Mouse (Mus musculus) hindbrain, embryonic 11.5 days (tissue): ENCODE data around the gene Etl4. TPM values are rescaled to one million over a fixed set of nuclear protein-coding genes. Genes with fewer than 3 reads are reported as not detected.
"Not testable (repeated sequence)": the region's sequence is repeated elsewhere in the genome, so short reads cannot be mapped to it uniquely, and the experiment has no call there.

Experiments used
- ATAC-seq: fragments of 200-750 bp; cut with Nextera tagmentation; 2 replicates; pipeline ENCODE4 v1.8.0; 2017; ENCODE audit warnings: mild to moderate bottlenecking, moderate TSS enrichment, moderate library complexity; ENCODE audit not compliant: low FRiP score
- DNase-seq: peaks from one replicate; pipeline ENCODE4 v3.0.0-alpha.2; 2015; ENCODE audit warnings: low spot score
- H3K27ac ChIP-seq: fragments of 300-500 bp; sonication (generic); 2 replicates; pipeline ENCODE4 v1.5.1; 2014; ENCODE audit warnings: mild to moderate bottlenecking, low read depth, low read length
- H3K27me3 ChIP-seq: fragments of 300-500 bp; sonication (generic); 2 replicates; pipeline ENCODE4 v1.6.1; 2014; ENCODE audit warnings: mild to moderate bottlenecking, low read length, moderate library complexity, mixed read lengths; ENCODE audit not compliant: control insufficient read depth, insufficient read depth
- H3K36me3 ChIP-seq: fragments of 300-500 bp; sonication (generic); 2 replicates; pipeline ENCODE4 v1.6.1; 2014; ENCODE audit warnings: mild to moderate bottlenecking, low read length, moderate library complexity, mixed read lengths; ENCODE audit not compliant: control insufficient read depth, insufficient read depth
- H3K4me1 ChIP-seq: fragments of 300-500 bp; sonication (generic); replicated peaks from 2 replicates; pipeline ENCODE4 v1.6.1; 2014; ENCODE audit warnings: low read length, mixed read lengths; ENCODE audit not compliant: control insufficient read depth, insufficient read depth
- H3K4me2 ChIP-seq: fragments of 300-500 bp; sonication (generic); replicated peaks from 2 replicates; pipeline ENCODE4 v1.6.1; 2014; ENCODE audit warnings: mild to moderate bottlenecking, low read depth, low read length
- H3K4me3 ChIP-seq: fragments of 300-500 bp; sonication (generic); 2 replicates; pipeline ENCODE4 v1.5.1; 2014; ENCODE audit warnings: low read depth, low read length
- H3K9ac ChIP-seq: fragments of 300-500 bp; sonication (generic); 2 replicates; pipeline ENCODE4 v1.6.1; 2014; ENCODE audit warnings: low read depth, low read length
- H3K9me3 ChIP-seq: fragments of 300-500 bp; sonication (generic); 2 replicates; pipeline ENCODE4 v1.6.1; 2016; ENCODE audit warnings: low read length; ENCODE audit not compliant: control insufficient read depth
- WGBS: fragments of 180-500 bp; shearing (Covaris S2); extraction: QIAGEN DNeasy Blood & Tissue Kit; methylation state at CpG from one replicate; pipeline ENCODE4 v1.1.7; 2014; 5-methylcytosine and 5-hydroxymethylcytosine counted together
- polyA plus RNA-seq: library from polyadenylated mRNA; unstranded; fragments of >200 nt; fragmentation: Nextera tagmentation; extraction: Ambion mirVana; gene quantifications from 2 replicates; pipeline ENCODE4 v1.2.1, GENCODE M21; 2014

Gene Etl4
- polyA plus RNA-seq, 1 experiment from 2014 or later, result 26.2 TPM

- no peak overlapping the region for H3K9ac ChIP-seq
- no peaks in the 10 kb centered on the region for H3K4me1 ChIP-seq
- no peak for ATAC-seq
- no peak overlapping the region for H3K4me3 ChIP-seq
- H3K27ac ChIP-seq, result no peak overlapping the region
- no peaks in the 10 kb centered on the region for H3K9me3 ChIP-seq
- H3K27me3 ChIP-seq, result no peaks in the 10 kb centered on the region
- H3K4me2 ChIP-seq, result no peak overlapping the region
- DNase-seq, result no peak
- no peaks in the 10 kb centered on the region for H3K36me3 ChIP-seq
Observed at GRCm38 (mm10) chr2:20111703-20112102, 202.1 kb downstream of the Etl4 start.

- Histone ChIP-seq H3K4me1 (no peaks in the 10 kb centered on the region), H3K27ac (no peak overlapping the region), H3K9ac (no peak overlapping the region), H3K9me3 (no peaks in the 10 kb centered on the region), H3K27me3 (no peaks in the 10 kb centered on the region), H3K36me3 (no peaks in the 10 kb centered on the region), H3K4me2 (no peak overlapping the region), H3K4me3 (no peak overlapping the region)
- no peak for ATAC-seq
- no peak for DNase-seq
Observed at GRCm38 (mm10) chr2:20125914-20126313, 216.3 kb downstream of the Etl4 start.

- no peak overlapping the region for H3K4me2 ChIP-seq
- DNase-seq, result no peak
- H3K36me3 ChIP-seq, result no peaks in the 10 kb centered on the region
- 33% methylated on average over 2 of the region's 2 CpGs for WGBS
- no peaks in the 10 kb centered on the region for H3K9me3 ChIP-seq
- no peak overlapping the region for H3K27ac ChIP-seq
- H3K4me3 ChIP-seq, result no peak overlapping the region
- no peaks in the 10 kb centered on the region for H3K27me3 ChIP-seq
- no peak overlapping the region for H3K9ac ChIP-seq
- no peak for ATAC-seq
- no peaks in the 10 kb centered on the region for H3K4me1 ChIP-seq
Observed at GRCm38 (mm10) chr2:20131792-20132191, 222.2 kb downstream of the Etl4 start.

- DNase-seq, result no peak
- H3K27me3 ChIP-seq, result no peaks in the 10 kb centered on the region
- H3K4me3 ChIP-seq, result no peak overlapping the region
- H3K4me2 ChIP-seq, result no peak overlapping the region
- ATAC-seq, result no peak
- H3K27ac ChIP-seq, result no peak overlapping the region
- no peaks in the 10 kb centered on the region for H3K9me3 ChIP-seq
- H3K9ac ChIP-seq, result no peak overlapping the region
- WGBS, result 100% methylated on average over 1 of the region's 1 CpGs
- no peaks in the 10 kb centered on the region for H3K4me1 ChIP-seq
- no peaks in the 10 kb centered on the region for H3K36me3 ChIP-seq
Observed at GRCm38 (mm10) chr2:20138426-20138825, 228.8 kb downstream of the Etl4 start.

GRCm38 (mm10) chr2:20145368-20145767 is 235.8 kb downstream of the Etl4 start:
- no peak for ATAC-seq
- H3K9ac ChIP-seq, result no peak overlapping the region
- no peaks in the 10 kb centered on the region for H3K27me3 ChIP-seq
- H3K4me3 ChIP-seq, result no peak overlapping the region
- H3K27ac ChIP-seq, result no peak overlapping the region
- H3K9me3 ChIP-seq, result no peaks in the 10 kb centered on the region
- 81% methylated on average over 4 of the region's 4 CpGs for WGBS
- no peaks in the 10 kb centered on the region for H3K4me1 ChIP-seq
- DNase-seq, result no peak
- H3K4me2 ChIP-seq, result no peak overlapping the region
- H3K36me3 ChIP-seq, result no peaks in the 10 kb centered on the region

- Histone ChIP-seq H3K27me3 (no peaks in the 10 kb centered on the region), H3K36me3 (no peaks in the 10 kb centered on the region), H3K9me3 (no peaks in the 10 kb centered on the region), H3K4me3 (no peak overlapping the region), H3K27ac (no peak overlapping the region), H3K4me1 (no peaks in the 10 kb centered on the region), H3K9ac (no peak overlapping the region), H3K4me2 (no peak overlapping the region)
- 86% methylated on average over 1 of the region's 1 CpGs for WGBS
- ATAC-seq, result no peak
- no peak for DNase-seq
Observed at GRCm38 (mm10) chr2:20167073-20167472, 257.5 kb downstream of the Etl4 start.

GRCm38 (mm10) chr2:20167566-20167965 is 258.0 kb downstream of the Etl4 start:
- Histone ChIP-seq H3K27ac (no peak overlapping the region), H3K9me3 (no peaks in the 10 kb centered on the region), H3K36me3 (no peaks in the 10 kb centered on the region), H3K4me2 (no peak overlapping the region), H3K4me1 (no peaks in the 10 kb centered on the region), H3K27me3 (no peaks in the 10 kb centered on the region), H3K4me3 (no peak overlapping the region), H3K9ac (no peak overlapping the region)
- 89% methylated on average over 5 of the region's 5 CpGs for WGBS
- DNase-seq, result no peak
- no peak for ATAC-seq

- Histone ChIP-seq H3K9me3 (no peaks in the 10 kb centered on the region), H3K36me3 (no peaks in the 10 kb centered on the region), H3K4me2 (no peak overlapping the region), H3K27ac (no peak overlapping the region), H3K9ac (no peak overlapping the region), H3K4me3 (no peak overlapping the region), H3K4me1 (no peaks in the 10 kb centered on the region), H3K27me3 (no peaks in the 10 kb centered on the region)
- 84% methylated on average over 4 of the region's 4 CpGs for WGBS
- no peak for DNase-seq
- no peak for ATAC-seq
Observed at GRCm38 (mm10) chr2:20168156-20168555, 258.6 kb downstream of the Etl4 start.

- not testable (repeated sequence) for H3K36me3 ChIP-seq, DNase-seq, ATAC-seq, H3K4me3 ChIP-seq, H3K4me1 ChIP-seq, H3K27me3 ChIP-seq, H3K9me3 ChIP-seq, H3K9ac ChIP-seq, H3K4me2 ChIP-seq, H3K27ac ChIP-seq
- WGBS, result 81% methylated on average over 6 of the region's 6 CpGs
Observed at GRCm38 (mm10) chr2:20176456-20177184, 267.0 kb downstream of the Etl4 start.
